Mouse (Mus musculus): ENCODE measurements around the gene Clybl. TPM values are rescaled to one million over a fixed set of nuclear protein-coding genes. Genes with fewer than 3 reads are reported as not detected.

The Clybl gene
- polyA plus RNA-seq, 1 experiment: 29.0 TPM

DNA sequence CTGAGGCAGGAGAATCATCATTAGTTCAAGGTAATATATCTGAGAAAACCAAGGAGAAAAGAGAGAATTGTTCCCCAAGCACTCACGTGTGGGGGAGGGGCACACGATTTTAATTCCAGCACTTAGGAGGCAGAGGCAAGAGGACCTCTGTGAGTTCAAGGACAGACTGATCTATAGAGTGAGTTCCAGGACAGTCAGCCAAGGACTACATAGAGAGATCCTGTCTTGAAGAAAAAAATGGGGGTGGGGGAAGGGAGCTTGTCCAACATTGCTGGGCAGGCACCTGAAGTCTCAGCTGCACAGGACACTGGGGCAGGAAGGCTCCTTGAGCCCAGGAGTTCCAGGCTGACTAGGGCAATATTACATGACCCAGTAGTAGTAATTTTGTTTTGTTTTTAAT, 233.3 kb downstream of the Clybl start:
- no peaks in the 10 kb centered on the region for H3K4me1 ChIP-seq (ENCODE audit: control insufficient read depth, insufficient read depth, low read length)
- TF ChIP-seq CTCF (IDR thresholded peaks at IDR 0.05; ENCODE audit: extremely low read depth, insufficient read depth, low read length): no peak
- H3K27ac ChIP-seq (ENCODE audit: insufficient read depth, low read length): no peak overlapping the region
- H3K4me3 ChIP-seq (ENCODE audit: insufficient read depth, low read length): no peak overlapping the region

GRCm38 (mm10) chr14:122416166-122416771, 234.8 kb downstream of the Clybl start:
- no peak overlapping the region for H3K27ac ChIP-seq (ENCODE audit: insufficient read depth, low read length)
- no peak overlapping the region for H3K4me3 ChIP-seq (ENCODE audit: insufficient read depth, low read length)
- H3K4me1 ChIP-seq (ENCODE audit: control insufficient read depth, insufficient read depth, low read length): no peaks in the 10 kb centered on the region; the same call in 1 of the 2 replicates
- TF ChIP-seq CTCF (IDR thresholded peaks at IDR 0.05; ENCODE audit: extremely low read depth, insufficient read depth, low read length) (no peak), POLR2A (IDR thresholded peaks at IDR 0.05; ENCODE audit: extremely low read depth, insufficient read depth, low read length) (no peak)

GRCm38 (mm10) chr14:122424441-122424840, 242.9 kb downstream of the Clybl start:
- Histone ChIP-seq H3K4me3 (ENCODE audit: insufficient read depth, low read length) (no peak overlapping the region), H3K27ac (ENCODE audit: insufficient read depth, low read length) (no peak overlapping the region), H3K4me1 (ENCODE audit: control insufficient read depth, insufficient read depth, low read length) (no peaks in the 10 kb centered on the region; the same call in 1 of the 2 replicates)
- no peak for TF ChIP-seq CTCF (IDR thresholded peaks at IDR 0.05; ENCODE audit: extremely low read depth, insufficient read depth, low read length)
- TF ChIP-seq POLR2A (IDR thresholded peaks at IDR 0.05; ENCODE audit: extremely low read depth, insufficient read depth, low read length): no peak

DNA sequence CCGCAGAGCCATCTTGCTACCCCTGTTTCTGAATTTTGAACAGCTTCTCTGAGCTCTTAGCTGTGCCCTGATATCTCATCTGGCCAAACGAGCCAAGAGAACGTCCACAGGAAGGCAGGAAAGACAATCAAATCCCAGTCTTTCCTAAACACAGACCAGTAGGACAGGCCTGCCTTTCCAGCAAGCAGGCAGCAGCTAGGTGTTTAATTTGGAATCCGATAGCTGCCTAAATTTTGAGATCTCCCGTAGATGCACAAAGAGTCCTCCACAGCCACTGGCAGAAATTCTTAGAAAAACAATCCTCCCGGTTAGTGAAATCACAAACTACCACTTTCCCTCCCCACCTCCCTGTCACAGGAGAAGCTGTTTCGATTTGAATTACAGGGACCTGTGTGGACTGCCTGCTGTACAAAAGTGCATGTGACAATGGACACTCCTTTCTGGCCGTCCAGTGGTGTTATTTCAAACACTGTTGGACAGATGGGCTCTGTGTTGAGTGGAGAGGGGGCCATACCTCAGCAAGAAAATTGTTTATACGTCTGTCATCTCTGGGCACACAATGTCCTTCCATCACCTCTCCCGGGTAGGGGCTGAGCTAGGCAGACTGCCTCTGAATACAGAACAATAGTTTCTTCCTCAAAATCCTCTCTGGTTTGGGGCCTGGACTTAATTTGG, 245.2 kb downstream of the Clybl start:
- Histone ChIP-seq H3K4me1 (ENCODE audit: control insufficient read depth, insufficient read depth, low read length) (no peaks in the 10 kb centered on the region), H3K27ac (ENCODE audit: insufficient read depth, low read length) (no peak overlapping the region)
- TF ChIP-seq POLR2A (IDR thresholded peaks at IDR 0.05; ENCODE audit: extremely low read depth, insufficient read depth, low read length): no peak
- TF ChIP-seq CTCF (IDR thresholded peaks at IDR 0.05; ENCODE audit: extremely low read depth, insufficient read depth, low read length): no peak

DNA sequence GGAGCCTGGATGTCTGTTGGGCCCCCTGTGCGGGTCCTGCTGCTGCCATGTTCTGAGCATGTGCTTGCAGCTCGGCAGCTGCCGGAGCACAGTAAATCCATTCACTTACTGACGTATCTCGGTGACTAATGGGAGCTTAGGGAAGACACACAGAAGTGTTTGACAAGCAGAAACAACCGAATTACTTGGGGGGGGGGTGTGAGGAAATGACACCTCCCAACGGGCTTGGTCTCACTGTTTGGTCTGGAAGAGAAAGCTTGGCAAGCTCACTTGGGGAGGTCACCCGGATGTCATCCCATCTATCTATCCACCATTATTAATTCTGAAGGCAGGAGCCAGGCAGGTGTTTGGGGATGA, 245.7 kb downstream of the Clybl start:
- no peak overlapping the region for H3K4me3 ChIP-seq (ENCODE audit: insufficient read depth, low read length)
- H3K4me1 ChIP-seq (ENCODE audit: control insufficient read depth, insufficient read depth, low read length): no peaks in the 10 kb centered on the region
- no peak overlapping the region for H3K27ac ChIP-seq (ENCODE audit: insufficient read depth, low read length)
- no peak for TF ChIP-seq POLR2A (IDR thresholded peaks at IDR 0.05; ENCODE audit: extremely low read depth, insufficient read depth, low read length)
- no peak for TF ChIP-seq CTCF (IDR thresholded peaks at IDR 0.05; ENCODE audit: extremely low read depth, insufficient read depth, low read length)

More for the DNA sequence above, 245.2 kb downstream of the Clybl start:
- H3K4me3 ChIP-seq (ENCODE audit: insufficient read depth, low read length): no peak overlapping the region

DNA sequence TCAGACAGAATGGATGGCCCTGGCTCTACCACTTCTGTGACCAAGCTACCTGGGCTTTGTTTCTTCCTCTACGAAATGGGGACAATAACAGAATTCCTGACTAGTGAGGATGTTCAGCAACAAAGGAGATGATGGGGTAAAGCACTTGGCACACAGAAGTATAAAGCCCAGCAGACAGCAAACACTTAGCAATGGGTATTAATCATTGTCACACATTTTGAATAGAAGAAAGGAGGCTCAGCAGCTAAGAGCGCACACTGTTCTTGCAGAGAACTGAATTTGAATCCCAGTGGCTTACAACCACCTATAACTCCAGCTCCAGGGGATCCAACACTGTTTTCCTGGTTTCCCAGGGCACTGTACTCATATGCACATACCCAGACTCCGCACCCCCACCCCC, 246.2 kb downstream of the Clybl start:
- TF ChIP-seq CTCF (IDR thresholded peaks at IDR 0.05; ENCODE audit: extremely low read depth, insufficient read depth, low read length) (no peak), POLR2A (IDR thresholded peaks at IDR 0.05; ENCODE audit: extremely low read depth, insufficient read depth, low read length) (no peak)
- Histone ChIP-seq H3K27ac (ENCODE audit: insufficient read depth, low read length) (no peak overlapping the region), H3K4me3 (ENCODE audit: insufficient read depth, low read length) (no peak overlapping the region)

GRCm38 (mm10) chr14:122432558-122432957, 251.1 kb downstream of the Clybl start:
- Histone ChIP-seq H3K4me1 (ENCODE audit: control insufficient read depth, insufficient read depth, low read length) (no peaks in the 10 kb centered on the region), H3K4me3 (ENCODE audit: insufficient read depth, low read length) (no peak overlapping the region), H3K27ac (ENCODE audit: insufficient read depth, low read length) (no peak overlapping the region)
- TF ChIP-seq CTCF (IDR thresholded peaks at IDR 0.05; ENCODE audit: extremely low read depth, insufficient read depth, low read length) (no peak), POLR2A (IDR thresholded peaks at IDR 0.05; ENCODE audit: extremely low read depth, insufficient read depth, low read length) (no peak)

More for the DNA sequence above, 246.2 kb downstream of the Clybl start:
- H3K4me1 ChIP-seq (ENCODE audit: control insufficient read depth, insufficient read depth, low read length): no peaks in the 10 kb centered on the region

GRCm38 (mm10) chr14:122434039-122434438, 252.5 kb downstream of the Clybl start:
- TF ChIP-seq POLR2A (IDR thresholded peaks at IDR 0.05; ENCODE audit: extremely low read depth, insufficient read depth, low read length): no peak
- Histone ChIP-seq H3K4me3 (ENCODE audit: insufficient read depth, low read length) (no peak overlapping the region), H3K27ac (ENCODE audit: insufficient read depth, low read length) (no peak overlapping the region), H3K4me1 (ENCODE audit: control insufficient read depth, insufficient read depth, low read length) (no peaks in the 10 kb centered on the region)

GRCm38 (mm10) chr14:122436850-122437249, 255.3 kb downstream of the Clybl start:
- TF ChIP-seq CTCF (IDR thresholded peaks at IDR 0.05; ENCODE audit: extremely low read depth, insufficient read depth, low read length) (no peak), POLR2A (IDR thresholded peaks at IDR 0.05; ENCODE audit: extremely low read depth, insufficient read depth, low read length) (no peak)
- Histone ChIP-seq H3K4me3 (ENCODE audit: insufficient read depth, low read length) (no peak overlapping the region), H3K4me1 (ENCODE audit: control insufficient read depth, insufficient read depth, low read length) (no peaks in the 10 kb centered on the region), H3K27ac (ENCODE audit: insufficient read depth, low read length) (no peak overlapping the region)

All from cortical plate, adult 2 months (tissue).